Comparison of ENCODE assay signal across 24 mouse cellular contexts in the genomic region with DNA sequence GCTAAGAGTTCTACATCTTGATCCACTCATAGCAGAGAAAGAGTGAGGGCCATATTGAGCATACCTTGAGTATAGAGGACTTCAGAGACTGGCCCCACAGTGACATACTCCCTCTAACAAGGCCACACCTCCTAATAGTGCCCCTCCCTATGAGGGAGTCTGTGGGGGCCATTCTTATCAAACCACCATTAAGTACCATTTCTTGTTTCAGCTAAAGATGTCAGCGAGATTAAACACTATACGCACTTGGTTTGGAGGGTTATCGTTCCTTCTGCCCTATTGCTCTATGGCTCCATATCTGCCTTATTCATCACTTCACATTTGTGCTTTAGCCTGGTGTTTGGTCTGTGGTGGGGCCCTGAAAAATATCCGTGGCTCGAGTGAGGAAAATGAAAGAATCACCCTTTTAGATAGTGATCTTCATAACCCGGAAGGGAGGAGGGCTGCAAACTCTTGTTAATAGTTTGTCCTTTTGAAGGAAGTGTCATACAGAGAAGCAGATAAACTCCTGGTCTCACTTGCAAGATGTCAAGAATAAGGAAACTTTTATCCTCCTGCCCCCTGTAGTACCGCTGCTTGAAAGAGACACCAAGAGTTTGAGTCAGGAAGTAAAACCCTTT.
A peak's percentile ranks its signal among the peaks of the same experiment; 100 is the strongest.
DNase-seq lines count a peak whose midpoint lies in the region; ATAC-seq lines count a peak whose summit lies in the region.
"Had no signal": no experiment of that assay in that cellular context is flagged by ENCODE, and none has a peak within 500 bp of the region (broad histone marks: within the 10 kb centered on the region; RNA-seq: fewer than 3 reads in every experiment).

No protein-coding gene starts in this region.

- DNase-seq in kidney, adult 11 months = no peak
- DNase-seq in CD4-positive, CD25-positive, alpha-beta regulatory T cell, adult 2 months (ENCODE audit: low read depth, low spot score) = peak; percentile 45
- DNase-seq in naive thymus-derived CD4-positive, alpha-beta T cell, adult 2 months (ENCODE audit: low read depth) = peak; percentile 23
- DNase-seq in thymus, postnatal 14 days = no peak
- no peak for DNase-seq in urinary bladder, postnatal 4 days (ENCODE audit: low spot score in 2 of 2)
- DNase-seq: adrenal gland, adult 2 months; cerebellum, adult 18-20 months; cerebellum, postnatal 14 days; gastrocnemius, postnatal 10 days; heart, postnatal 36 days; kidney, postnatal 4 days; thymus, adult 18-20 months had no signal

- H3K27ac ChIP-seq in kidney, embryonic 15.5 days = 0 out of 2 replicates have a peak overlapping the region, but pooled peaks have one; percentile 9
- H3K27ac ChIP-seq in brown adipose tissue, adult 24 weeks (replicated peaks; ENCODE audit: low read depth, low read length) = peak overlapping the region; percentile 50
- H3K27ac ChIP-seq: hindbrain, embryonic 14.5 days; intestine, embryonic 15.5 days; liver, embryonic 15.5 days; lung, embryonic 15.5 days; macrophage had no signal

- no peak overlapping the region for H3K9ac ChIP-seq in kidney, embryonic 15.5 days
- H3K9ac ChIP-seq: heart, embryonic 12.5 days; hindbrain, embryonic 14.5 days; intestine, embryonic 15.5 days; liver, embryonic 15.5 days; lung, embryonic 15.5 days had no signal

- WGBS in kidney, embryonic 15.5 days = 74% methylated on average over 7 of the region's 7 CpGs

- H3K4me3 ChIP-seq in kidney, embryonic 15.5 days (replicated peaks) = no peak overlapping the region
- no peak overlapping the region for H3K4me3 ChIP-seq in brown adipose tissue, adult 24 weeks (ENCODE audit: insufficient read depth, low read depth, low read length)
- H3K4me3 ChIP-seq: heart, embryonic 12.5 days; intestine, embryonic 15.5 days; left cerebral cortex, adult 2 months; liver, embryonic 15.5 days; lung, embryonic 15.5 days; midbrain, embryonic 10.5 days had no signal

- no peak overlapping the region for H3K4me2 ChIP-seq in kidney, embryonic 15.5 days
- H3K4me2 ChIP-seq: heart, embryonic 12.5 days; hindbrain, embryonic 14.5 days; intestine, embryonic 15.5 days; liver, embryonic 15.5 days; lung, embryonic 15.5 days had no signal

- no peaks in the 10 kb centered on the region for H3K27me3 ChIP-seq in kidney, embryonic 15.5 days
- H3K27me3 ChIP-seq: heart, embryonic 12.5 days; intestine, embryonic 15.5 days; liver, embryonic 15.5 days; lung, embryonic 15.5 days; Patski had no signal

- H3K36me3 ChIP-seq in kidney, embryonic 15.5 days = no peaks in the 10 kb centered on the region
- H3K36me3 ChIP-seq: heart, embryonic 12.5 days; intestine, embryonic 15.5 days; liver, embryonic 15.5 days; lung, embryonic 15.5 days had no signal

- peaks cover 31% of the 10 kb centered on the region for H3K4me1 ChIP-seq in kidney, embryonic 15.5 days
- peaks cover 3% of the 10 kb centered on the region; the same call in 1 of the 2 replicates for H3K4me1 ChIP-seq in brown adipose tissue, adult 24 weeks (ENCODE audit: control insufficient read depth, insufficient read depth, insufficient read length, low read length)
- H3K4me1 ChIP-seq: liver, embryonic 15.5 days had no signal

- ATAC-seq in kidney, embryonic 15.5 days (replicated peaks; ENCODE audit: low FRiP score) = no peak
- ATAC-seq: forebrain, embryonic 14.5 days; intestine, embryonic 15.5 days; Patski had no signal

- H3K9me3 ChIP-seq in kidney, embryonic 15.5 days (replicated peaks) = no peaks in the 10 kb centered on the region
- H3K9me3 ChIP-seq: heart, embryonic 12.5 days; intestine, embryonic 15.5 days; liver, embryonic 15.5 days; lung, embryonic 15.5 days; midbrain, embryonic 10.5 days had no signal

Comparison
In these comparisons a context has a peak if more than half of its experiments do, and no peak if none do; other contexts are left out.
1. DNase-seq: peak in CD4-positive, CD25-positive, alpha-beta regulatory T cell, adult 2 months (single experiment) and naive thymus-derived CD4-positive, alpha-beta T cell, adult 2 months (single experiment); none in kidney, adult 11 months (single experiment), thymus, postnatal 14 days (single experiment) and urinary bladder, postnatal 4 days (0 of 2).